Mouse (Mus musculus): ENCODE measurements around the gene Tmem151a.
A peak's percentile ranks its signal among the peaks of the same experiment; 100 is the strongest.

Tmem151a gene

DNA sequence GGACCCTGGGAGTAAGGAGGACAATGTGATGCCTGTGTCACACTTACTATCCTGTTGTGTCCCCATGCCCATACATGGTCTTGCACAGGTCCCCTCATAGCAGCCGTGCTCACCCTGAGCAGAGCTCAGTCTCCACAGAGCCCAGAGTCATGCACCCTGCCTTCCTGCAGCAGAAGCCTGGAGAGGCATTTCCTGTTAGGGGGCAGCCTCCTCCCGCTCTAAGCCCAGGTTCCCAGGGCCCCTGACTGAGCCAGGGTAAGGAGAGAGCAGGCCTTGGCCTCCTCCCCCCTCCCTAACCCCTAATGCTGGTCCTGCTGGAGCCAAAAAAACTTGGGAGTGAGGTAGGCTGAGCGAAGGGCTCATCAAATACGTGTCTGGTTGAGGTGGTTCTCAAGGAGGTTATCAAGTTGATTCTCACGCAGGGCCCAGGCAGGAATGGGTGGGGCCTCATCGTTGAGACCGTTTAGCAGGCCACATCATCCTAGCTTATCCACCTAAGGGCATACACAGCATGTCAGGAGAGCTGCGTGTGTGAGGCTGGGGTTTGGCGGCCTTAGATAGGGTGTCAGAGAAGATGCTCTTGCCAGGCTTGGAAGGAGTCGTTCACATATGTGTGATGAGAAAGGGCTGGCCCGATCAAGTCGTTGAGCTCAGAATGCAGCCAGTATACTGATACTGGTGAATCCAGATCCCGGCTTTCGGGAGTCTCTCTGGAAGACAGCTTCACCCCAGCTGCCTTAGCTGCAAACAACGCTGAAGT lies 18.1 kb downstream of the Tmem151a start:
- DNase-seq (ENCODE audit: low spot score), result no peak

DNA sequence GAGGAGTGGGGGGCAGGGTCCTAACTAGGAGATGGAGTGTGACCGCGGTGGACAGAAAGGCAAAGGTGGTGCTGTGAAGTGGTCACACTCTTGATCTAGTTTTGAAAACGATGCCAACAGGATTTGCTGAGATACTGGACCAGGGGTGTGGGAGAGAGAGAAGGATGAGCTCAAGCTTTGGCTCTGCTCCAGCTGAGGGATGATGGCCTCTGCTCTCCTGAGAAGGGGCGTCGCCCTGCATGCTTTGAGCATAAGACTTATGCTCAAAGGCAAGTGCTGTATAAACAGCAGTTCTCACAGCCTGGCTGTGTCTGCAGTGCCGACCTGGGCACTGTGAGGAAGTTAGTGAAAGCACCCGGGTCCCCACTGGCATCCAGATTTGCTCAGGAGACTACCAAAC lies 20.2 kb downstream of the Tmem151a start:
- DNase-seq (ENCODE audit: low spot score), result no peak

DNA sequence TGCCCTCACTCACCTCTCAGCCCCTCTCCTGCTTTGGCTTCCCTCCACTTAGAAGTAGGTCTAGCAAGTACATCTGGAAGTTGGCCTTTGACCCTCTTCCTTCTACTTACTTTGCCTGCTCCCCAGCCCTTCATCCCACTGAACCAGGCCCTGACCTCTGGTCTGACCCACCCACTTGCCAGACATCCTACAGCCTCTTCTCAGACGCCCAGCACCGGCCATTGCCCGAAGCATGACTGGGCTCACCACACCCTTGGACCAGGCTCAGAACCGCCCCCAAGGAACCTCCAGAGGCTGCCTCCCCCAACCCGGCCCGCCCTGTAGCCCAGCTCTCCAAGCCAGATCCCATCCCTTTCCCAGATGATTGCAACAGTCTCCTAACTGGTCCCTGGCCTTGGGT lies 22.9 kb downstream of the Tmem151a start:
- DNase-seq (ENCODE audit: low spot score), result peak; percentile 21

DNA sequence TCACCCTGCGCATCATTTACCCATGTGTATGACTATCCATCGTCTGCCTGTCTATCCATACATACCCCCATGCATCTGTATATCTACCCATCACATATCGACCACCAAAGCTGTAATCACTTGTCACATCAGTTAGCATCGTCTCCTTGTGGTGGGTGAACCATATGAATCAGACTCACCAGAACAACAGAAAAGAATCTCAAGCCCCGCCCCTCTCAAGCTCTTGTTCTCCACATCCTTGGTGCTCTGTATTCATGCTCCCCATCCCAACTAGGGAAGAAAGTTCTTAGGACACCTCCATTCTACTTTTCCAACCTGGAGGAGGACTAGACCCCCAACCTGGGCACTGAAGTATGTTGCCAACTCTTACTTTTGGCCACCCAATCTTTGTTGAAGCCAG lies 23.3 kb downstream of the Tmem151a start:
- DNase-seq (ENCODE audit: low spot score), result no peak

DNA sequence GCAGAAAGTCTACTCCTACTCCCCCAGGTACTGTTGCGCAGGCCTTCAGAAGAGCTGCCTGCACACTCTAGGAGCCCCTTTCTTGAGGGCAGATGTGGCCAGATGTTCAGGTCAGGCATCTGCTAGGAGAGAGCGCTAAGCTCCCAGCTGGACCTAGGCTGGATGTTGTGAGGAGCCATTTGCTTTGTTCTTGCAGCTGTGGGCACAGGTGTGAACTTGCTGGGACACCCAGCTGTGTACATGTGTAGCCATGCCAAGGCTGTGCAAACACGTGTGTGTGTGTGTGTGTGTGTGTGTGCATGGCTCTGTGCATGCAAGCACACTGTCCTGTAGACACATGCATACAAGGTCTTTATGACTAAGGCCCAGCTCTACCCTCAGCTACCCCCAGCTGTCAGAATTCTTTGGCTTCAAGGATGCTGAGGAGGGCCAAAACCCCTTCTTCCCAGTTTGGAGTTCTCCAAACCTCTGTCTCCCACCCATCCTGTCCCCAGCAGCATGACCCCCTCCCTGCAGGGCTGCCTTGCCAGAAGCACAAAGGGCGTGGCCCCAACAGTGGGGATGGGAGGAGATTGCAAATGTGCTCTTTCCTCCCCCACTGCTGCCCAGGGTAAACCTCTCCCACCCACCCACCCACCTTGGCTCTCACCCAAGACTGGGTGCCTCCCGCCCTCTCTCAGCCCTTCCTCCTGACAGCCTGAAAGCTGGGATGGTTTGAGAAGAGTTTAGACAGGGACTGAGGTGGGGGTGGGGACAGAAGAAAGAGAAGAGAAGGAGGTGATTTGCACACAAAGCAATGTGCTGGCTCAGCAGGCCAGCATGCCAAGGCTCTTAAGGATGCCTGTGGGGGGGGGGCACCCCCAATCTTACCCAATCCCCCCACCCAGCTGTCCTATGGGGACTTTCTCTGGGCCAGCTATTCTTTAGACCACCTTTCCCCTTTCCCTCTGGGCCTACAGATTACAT lies 24.7 kb downstream of the Tmem151a start:
- no peak for DNase-seq (ENCODE audit: low spot score)

DNA sequence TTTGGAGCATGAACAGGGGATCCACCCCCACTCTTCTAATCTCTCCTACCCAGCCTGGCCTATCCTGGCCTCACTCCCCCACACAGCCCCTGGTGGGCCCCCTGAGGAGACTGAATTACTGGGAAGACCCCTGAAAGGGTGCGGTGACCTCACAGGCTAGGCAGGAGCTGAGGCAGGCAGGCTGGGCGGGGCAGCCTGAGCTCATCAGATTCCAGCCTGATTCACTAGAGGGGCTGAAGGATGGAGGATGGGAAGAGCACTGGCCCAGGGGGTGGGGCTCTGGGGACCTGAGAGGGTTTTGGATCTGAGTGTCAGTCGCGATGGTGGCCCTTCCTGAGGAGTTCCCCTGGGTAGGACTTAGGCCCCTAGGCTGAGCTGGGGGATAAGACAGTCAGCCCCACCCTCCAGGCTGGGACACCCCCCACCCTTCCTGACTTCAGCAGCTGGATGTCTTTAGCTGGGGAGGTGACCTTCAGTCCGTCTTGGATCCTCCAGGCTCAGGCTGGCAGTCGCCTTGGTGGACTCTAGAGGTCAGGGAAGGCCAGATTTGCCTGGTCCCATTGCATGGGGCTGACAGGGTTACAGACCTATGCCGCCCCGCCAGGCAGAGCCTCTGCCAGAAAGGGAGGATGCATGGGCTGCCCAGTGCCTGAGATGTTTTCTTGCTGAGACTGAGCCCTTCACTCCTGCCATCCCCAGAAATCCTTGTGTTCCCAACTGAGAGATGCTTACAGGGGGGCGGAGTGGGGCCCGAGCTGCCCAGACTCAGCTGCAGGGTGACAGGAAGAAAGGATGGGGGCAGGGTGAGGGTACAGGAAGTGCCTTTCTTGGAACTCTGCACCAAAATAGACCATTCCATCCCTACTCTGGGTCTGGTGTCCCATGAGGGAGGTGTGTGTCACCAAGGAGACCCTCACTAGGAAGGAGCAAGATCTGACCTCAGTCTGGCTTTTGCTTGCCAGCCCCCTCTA lies 26.2 kb downstream of the Tmem151a start:
- DNase-seq (ENCODE audit: low spot score), result no peak

DNA sequence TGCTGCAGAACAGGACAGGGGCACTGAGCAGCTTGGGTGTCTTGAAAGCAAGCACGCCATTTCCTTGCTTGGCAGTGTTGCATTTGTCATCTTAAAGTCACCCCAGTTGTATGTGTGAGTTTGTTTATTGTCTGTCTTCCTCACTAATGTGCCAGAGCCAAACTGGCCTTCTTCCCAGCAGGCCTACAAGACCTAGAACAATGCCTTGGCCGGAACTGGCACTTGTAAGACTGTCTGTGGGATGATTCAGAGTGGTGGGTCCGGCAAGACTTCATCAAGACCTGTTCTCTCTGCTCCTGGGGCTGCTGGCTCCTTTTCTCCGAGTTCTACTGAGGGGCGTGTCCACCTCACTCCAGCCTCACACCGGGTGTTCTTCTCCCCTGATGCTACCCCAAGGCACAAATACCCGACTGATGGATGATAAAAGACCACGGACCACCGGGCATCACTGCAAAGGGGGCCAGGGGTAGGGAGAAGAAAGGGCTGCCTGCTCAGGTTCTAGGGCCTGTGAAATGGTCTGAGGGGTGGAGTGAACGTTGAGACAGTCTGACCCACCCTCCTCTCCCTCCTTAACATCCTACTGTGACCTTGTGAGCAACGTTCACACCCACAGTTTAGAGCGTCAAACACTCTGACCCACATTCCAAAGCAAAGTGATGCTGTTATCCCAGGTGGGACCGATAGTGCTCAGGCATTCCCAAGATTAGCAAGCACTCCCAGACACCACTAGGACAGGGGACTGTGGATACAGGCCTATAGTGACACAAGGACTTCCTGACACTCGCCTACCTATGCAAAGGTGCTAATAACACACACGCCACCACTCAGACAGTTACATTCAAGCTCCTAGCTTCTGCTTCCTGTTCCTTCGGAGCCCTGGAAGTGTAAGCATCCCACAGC lies 27.2 kb downstream of the Tmem151a start:
- DNase-seq (ENCODE audit: low spot score), result no peak

DNA sequence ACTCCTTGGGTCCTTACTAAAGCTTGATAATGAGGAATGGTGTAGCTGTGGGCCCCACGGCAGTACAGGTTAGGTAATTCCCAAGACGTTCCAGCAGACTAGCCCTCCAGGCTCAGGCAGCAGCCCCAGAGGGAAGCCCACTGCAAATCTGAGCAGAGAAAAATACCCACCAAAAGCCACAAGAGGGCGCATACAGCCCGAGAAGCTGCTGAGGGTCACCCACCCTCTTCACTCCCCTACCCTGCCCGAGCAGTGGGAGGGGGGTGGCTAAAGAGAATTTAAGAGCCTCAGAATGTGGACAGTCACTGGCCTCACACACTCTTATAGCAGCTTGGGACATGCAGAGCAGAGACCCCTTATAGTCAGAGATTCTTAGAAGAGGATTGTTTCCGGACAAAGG lies 29.1 kb downstream of the Tmem151a start:
- no peak for DNase-seq (ENCODE audit: low spot score)

DNA sequence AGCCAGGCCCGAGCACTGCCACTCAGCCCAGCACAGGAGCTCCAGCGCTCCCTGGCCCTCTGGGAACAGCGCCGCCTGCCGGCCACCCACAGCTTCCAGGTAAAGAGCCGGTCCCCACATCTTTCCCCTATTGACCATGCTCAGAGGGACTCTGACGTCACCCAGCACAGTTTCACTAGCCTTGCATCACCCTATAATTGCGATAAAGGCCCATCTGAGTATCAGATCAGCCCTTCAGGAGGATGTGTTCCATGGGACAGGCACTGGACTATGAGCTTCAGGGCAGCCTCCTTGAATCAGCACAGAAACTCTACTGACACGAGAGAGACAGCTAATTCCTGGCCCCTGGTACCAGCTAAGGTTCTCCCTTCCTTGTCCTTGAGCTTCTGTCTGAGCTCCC lies 31.4 kb downstream of the Tmem151a start:
- DNase-seq (ENCODE audit: low spot score), result no peak

DNA sequence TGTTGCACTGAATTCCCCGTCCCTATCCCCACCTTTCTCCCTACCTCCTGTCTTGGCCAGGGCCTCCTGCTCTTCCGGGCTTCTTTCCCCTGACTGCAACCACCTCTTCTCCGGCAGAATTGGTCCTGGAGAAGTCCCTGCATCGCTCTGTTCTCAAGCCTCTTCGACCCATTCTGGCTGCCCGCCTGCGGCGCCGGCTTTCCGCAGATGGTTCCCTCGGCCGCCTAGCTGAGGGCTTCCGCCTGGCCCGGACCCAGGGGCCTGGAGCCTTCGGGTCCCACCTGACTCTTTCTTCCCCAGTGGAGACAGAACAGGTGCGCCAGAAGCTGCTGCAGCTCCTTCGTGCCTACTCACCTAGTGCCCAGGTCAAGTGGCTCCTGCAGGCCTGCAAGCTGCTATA lies 32.5 kb downstream of the Tmem151a start:
- DNase-seq (ENCODE audit: low spot score), result no peak

DNA sequence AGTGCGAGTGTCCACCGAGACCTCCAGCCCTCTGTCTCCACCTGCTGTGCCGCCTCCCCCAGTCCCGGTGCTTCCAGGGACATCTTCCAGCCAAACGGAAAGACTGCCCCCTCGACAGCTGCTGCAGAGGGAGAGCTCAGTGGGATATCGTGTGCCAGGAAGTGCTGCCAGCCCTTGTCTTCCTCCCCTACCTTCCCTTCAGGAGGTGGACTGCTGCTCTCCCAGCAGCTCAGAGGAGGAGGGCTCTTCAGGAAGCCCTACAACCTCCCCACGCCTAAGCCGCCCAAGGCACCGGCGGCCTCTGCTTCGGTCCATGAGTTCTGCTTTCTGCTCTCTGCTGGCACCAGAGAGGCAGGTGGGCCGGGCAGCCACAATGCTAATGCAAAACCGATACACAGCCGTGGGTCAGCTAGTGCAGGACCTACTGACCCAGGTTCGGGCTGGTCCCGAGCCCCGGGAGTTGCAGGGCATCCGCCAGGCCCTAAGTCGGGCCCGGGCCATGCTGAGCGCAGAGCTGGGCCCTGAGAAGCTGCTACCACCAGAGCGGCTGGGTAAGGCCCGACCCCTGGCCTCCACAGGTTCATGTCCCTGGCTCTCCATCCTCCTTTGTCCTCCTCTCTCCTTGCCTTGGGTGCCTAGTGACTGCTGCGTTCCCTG lies 33.0 kb downstream of the Tmem151a start:
- no peak for DNase-seq (ENCODE audit: low spot score)

DNA sequence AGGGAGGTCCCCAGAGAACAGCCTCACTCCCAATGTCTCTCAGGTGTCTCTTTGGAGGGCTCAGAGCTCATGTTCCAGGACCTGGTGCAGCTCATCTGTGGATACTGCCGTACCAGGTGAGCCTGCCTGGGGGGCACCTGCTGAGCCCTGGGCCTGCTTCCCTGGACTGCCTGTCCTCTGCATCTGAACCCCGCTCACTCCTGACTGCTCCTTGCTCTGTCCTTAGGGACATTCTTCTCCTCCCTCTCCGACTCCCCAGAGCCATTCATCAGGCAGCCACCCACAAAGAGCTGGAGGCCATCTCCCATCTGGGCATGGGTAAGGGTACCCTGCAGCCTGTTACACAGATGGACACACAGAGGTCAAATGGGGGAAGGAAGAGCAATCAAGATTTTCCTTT lies 33.8 kb downstream of the Tmem151a start:
- no peak for DNase-seq (ENCODE audit: low spot score)

DNA sequence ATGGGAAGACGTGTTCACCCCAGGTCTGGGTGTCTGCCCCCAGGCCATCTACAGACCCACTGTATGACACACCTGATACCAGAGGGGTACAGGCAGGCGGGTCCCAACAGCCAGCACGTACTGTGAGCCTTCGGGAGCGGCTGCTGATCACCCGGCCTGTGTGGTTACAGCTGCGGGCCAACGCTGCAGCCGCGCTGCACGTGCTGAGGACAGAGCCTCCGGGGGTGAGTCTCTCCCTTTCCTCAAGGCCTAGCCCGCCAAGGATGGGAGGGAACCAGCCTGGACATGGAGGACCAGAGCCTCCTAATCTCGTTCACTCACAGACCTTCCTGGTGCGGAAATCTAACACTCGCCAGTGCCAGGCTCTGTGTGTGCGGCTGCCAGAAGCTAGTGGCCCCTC lies 34.3 kb downstream of the Tmem151a start:
- DNase-seq (ENCODE audit: low spot score), result no peak

DNA sequence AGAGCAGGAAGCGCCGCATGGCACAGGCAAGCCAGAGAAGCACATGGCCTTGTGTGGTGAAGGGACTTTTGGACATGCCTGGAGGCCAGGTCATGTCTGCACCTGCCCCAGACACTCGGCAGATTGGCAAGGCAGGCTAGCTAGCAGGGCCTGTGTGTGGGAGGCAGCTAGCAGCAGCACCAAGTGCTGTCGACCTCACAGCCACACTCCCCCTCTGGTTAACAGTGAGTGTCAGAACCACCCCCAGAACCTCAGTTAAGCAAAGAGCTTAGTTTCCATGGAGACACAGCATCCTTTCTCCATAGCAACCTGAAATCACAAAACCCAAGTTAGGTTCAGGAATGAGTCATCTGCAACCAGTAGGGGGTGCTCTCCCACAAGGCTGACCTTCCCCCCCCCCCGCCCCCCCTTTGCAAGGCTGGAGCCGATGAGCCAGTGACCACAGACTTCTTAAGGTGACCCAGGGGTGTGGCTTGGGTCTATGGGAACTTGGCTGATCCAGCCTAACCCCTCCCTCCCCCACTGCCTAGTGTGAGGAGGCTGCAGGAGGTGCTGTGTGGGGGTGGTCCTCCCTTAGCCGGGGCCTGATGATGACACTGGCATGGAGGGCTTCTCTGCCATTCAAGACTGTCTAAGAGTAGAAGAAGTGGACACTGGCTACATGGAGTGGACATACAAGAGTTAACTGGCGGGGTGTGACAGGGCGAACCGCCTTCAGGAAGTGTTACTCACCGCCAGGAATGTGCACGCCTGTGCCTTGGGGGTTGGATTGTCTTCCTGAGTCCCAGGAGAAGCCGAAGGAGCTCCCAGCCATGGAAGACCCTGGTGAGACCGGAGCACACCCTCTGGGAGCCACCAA lies 35.1 kb downstream of the Tmem151a start, which contains the start of gene Rin1:
Gene Rin1, plus strand, starts transcription at position 435 of the 859 bp plus-strand sequence.
- DNase-seq (ENCODE audit: low spot score), result no peak

DNA sequence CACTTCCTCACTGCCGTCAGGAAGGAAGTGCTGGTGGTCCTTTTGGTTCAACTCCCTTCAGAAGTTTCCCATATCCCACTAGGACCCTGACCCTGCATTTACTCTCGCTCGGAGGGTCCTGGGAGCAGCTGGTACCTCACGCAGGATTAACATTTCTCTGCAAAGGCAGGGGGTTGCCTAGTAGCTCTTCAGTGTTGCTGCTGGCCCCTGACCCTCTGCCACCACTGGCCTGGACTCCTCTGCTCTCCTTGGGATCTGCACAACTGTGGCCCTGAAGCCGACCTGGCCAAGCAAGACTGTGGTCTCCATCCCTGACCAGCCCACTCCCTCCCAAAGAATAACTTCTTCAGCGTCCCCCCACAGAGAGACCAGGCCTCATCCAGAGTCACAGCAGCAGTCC lies 36.0 kb downstream of the Tmem151a start:
- DNase-seq (ENCODE audit: low spot score), result no peak

DNA sequence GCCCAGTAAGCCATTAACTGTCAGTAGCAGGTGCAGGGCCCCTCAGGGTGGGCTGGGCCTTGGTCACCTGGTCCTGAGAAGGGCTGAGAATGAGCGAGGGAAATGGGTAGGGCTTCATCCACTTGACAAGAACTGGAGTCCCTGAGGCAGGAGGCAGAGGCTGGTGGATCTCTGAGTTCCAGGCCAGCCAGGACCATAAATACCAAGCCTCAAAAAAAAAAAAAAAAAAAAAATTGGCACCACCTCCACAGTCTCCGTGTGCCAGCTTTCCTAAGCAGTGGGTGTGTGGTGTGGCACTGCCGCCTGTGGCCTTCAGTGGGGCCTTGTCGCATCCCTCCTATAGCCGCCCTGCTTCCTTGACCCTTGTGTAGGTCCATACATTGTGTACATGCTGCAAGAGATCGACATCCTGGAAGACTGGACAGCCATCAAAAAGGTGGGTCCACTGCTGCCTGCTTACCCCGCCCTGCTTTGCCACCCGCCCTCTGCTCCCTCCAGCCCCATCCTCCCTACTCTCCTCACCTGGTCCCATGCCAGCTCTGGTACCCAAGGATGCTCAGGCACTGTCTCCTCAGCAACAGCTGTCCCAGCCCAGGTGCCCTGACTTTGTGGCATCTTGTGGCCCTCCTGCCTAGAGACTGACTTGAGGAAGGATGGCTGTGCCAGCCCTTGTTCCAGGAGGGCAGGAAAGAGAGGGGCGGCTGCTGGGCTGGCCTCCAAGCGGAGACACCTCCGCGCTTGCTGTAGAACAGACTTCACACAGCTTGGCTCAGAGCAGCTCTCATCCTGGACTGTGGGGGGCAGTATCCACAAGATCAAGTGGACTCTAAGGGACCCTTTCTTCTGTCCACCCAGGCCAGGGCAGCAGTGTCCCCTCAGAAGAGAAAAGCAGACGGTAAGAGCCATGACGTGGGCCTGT lies 36.9 kb downstream of the Tmem151a start:
- DNase-seq (ENCODE audit: low spot score), result no peak

DNA sequence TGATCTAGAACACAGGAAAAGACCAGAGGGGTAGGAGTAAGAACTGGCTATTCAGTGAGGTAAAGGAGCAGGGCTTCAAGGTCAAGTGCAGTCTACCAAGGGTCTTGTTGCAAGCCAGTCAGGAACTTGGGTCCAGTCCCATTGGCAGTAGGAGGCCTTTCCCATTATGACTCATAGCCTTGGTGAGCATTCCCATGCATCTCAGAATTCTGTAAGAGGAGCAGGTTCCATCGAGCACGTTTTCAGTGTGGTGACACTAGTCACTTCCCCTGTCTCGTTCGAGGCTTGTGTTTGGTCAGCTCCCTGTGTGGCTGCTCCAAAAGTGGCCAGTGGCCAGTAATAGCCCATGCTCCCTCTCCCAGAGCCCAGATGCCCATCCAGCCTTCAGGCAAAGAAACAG lies 39.8 kb downstream of the Tmem151a start:
- DNase-seq (ENCODE audit: low spot score), result no peak

DNA sequence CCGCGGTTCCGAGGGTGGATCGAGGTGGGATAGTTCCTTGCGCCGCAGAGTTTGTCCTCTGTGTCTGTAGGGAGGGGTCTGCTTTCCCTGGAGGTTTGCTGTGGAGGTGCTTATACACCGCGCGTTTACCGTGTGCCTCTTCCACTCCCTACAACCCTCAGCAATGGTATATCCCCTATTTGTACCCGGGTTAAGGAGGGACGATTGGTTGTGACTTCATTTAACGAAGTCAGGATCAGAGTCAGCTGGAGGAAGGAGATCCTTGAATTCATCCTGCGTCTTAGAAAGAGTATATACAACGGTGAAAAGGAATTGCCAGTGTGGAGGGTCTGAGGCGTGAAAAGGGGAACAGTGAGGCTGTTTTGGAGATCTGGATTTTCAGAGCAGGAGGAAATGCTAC lies 43.7 kb downstream of the Tmem151a start:
- DNase-seq (ENCODE audit: low spot score), result no peak

Data from ovary, postnatal 10 days (tissue).